13 mouse cellular contexts compared by ENCODE assay signal in genomic region chr6:72689046-72689445, GRCm38 (mm10).
"Had no signal": no experiment of that assay in that cellular context is flagged by ENCODE, and none has a peak within 500 bp of the region (broad histone marks: within the 10 kb centered on the region; RNA-seq: fewer than 3 reads in every experiment).

No protein-coding gene starts in this region.

- H3K27me3 ChIP-seq: neural tube, embryonic 12.5 days; stomach, embryonic 15.5 days had no signal

- H3K27ac ChIP-seq: kidney, postnatal 0 days; liver, embryonic 12.5 days; midbrain, embryonic 12.5 days; neural tube, embryonic 12.5 days; stomach, embryonic 15.5 days had no signal

- H3K9me3 ChIP-seq: liver, embryonic 12.5 days; midbrain, embryonic 12.5 days; neural tube, embryonic 12.5 days; stomach, embryonic 15.5 days had no signal

- H3K36me3 ChIP-seq: liver, embryonic 12.5 days; midbrain, embryonic 12.5 days; neural tube, embryonic 12.5 days; stomach, embryonic 15.5 days had no signal

- ATAC-seq: liver, embryonic 12.5 days had no signal

- H3K9ac ChIP-seq: liver, embryonic 12.5 days; midbrain, embryonic 12.5 days; neural tube, embryonic 12.5 days; stomach, embryonic 15.5 days had no signal

- H3K4me2 ChIP-seq: liver, embryonic 12.5 days; midbrain, embryonic 12.5 days; neural tube, embryonic 12.5 days; stomach, embryonic 15.5 days had no signal

- H3K4me3 ChIP-seq: liver, embryonic 12.5 days; midbrain, embryonic 12.5 days; myocyte; neural tube, embryonic 12.5 days; stomach, embryonic 15.5 days had no signal

- DNase-seq: kidney, adult 8-10 months; kidney, postnatal 36 days; layer of hippocampus, adult 9-11 months; layer of hippocampus, postnatal 36 days; retina, postnatal 1 day; thymus, adult 2 months; thymus, postnatal 36 days had no signal
